28 mouse cellular contexts compared by ENCODE assay signal in the genomic region with DNA sequence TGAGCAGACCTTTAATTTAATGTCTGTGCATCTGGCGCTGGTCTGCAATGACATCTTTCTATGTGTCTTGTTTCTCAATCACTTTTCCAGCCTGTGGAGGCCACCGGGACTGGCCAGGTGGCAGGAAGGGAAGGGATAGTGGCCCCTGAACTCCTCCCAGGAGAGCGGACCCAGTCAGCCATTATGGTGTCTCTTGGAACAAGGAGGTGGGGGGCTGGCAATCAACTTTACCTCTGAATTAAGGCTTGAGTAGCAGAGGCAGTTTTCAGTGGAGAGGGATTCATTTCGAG. TPM values are rescaled to one million over a fixed set of nuclear protein-coding genes. Genes with fewer than 3 reads are reported as not detected.
DNase-seq lines count a peak whose midpoint lies in the region; ATAC-seq and TF ChIP-seq lines count a peak whose summit lies in the region.
"Had no signal": no experiment of that assay in that cellular context is flagged by ENCODE, and none has a peak within 500 bp of the region (broad histone marks: within the 10 kb centered on the region; RNA-seq: fewer than 3 reads in every experiment).

No protein-coding gene starts in this region.

- peak overlapping the region; percentile 10; the same call in 1 of the 2 replicates for H3K27ac ChIP-seq in hindbrain, embryonic 11.5 days (ENCODE audit: low read depth, low read length)
- H3K27ac ChIP-seq in hindbrain, postnatal 0 days = no peak overlapping the region
- H3K27ac ChIP-seq in limb, embryonic 14.5 days (replicated peaks; ENCODE audit: low read depth, low read length) = no peak overlapping the region
- H3K27ac ChIP-seq: embryonic facial prominence, embryonic 13.5 days; embryonic facial prominence, embryonic 15.5 days; forebrain, embryonic 10.5 days; forebrain, embryonic 12.5 days had no signal

- no peak overlapping the region for H3K4me3 ChIP-seq in hindbrain, embryonic 11.5 days (ENCODE audit: low read depth, low read length)
- H3K4me3 ChIP-seq in hindbrain, postnatal 0 days (ENCODE audit: low read length) = no peak overlapping the region
- H3K4me3 ChIP-seq in limb, embryonic 14.5 days (replicated peaks; ENCODE audit: low read length) = no peak overlapping the region
- H3K4me3 ChIP-seq: embryonic facial prominence, embryonic 13.5 days; embryonic facial prominence, embryonic 15.5 days; erythroblast, embryonic 14.5 days; forebrain, embryonic 10.5 days; forebrain, embryonic 12.5 days had no signal

- DNase-seq in heart, adult 11 months = peak; percentile 79
- DNase-seq in heart, postnatal 36 days = no peak
- no peak for DNase-seq in hindbrain, embryonic 11.5 days (ENCODE audit: low spot score)
- no peak for DNase-seq in hindbrain, postnatal 0 days (ENCODE audit: low spot score)
- DNase-seq in limb, embryonic 14.5 days (ENCODE audit: low spot score) = no peak
- no peak for DNase-seq in ovary, postnatal 14 days (ENCODE audit: low spot score)
- DNase-seq: adrenal gland, adult 8-10 months; adrenal gland, postnatal 14 days; adrenal gland, postnatal 36 days; B cell, adult 2 months; cerebellum, adult 11 months; cerebellum, adult 18-20 months; cerebellum, adult 8-10 months; cerebellum, adult 9-11 months; cerebellum, postnatal 14 days; cerebellum, postnatal 36 days; embryo, embryonic 11 days had no signal

- H3K9ac ChIP-seq in hindbrain, embryonic 11.5 days (ENCODE audit: low read depth, low read length) = no peak overlapping the region
- H3K9ac ChIP-seq in hindbrain, postnatal 0 days (replicated peaks; ENCODE audit: low read length) = no peak overlapping the region
- no peak overlapping the region for H3K9ac ChIP-seq in limb, embryonic 14.5 days (ENCODE audit: low read depth, low read length, severe bottlenecking)
- H3K9ac ChIP-seq: embryonic facial prominence, embryonic 13.5 days; embryonic facial prominence, embryonic 15.5 days; forebrain, embryonic 12.5 days had no signal

- H3K4me1 ChIP-seq in hindbrain, embryonic 11.5 days (replicated peaks; ENCODE audit: control insufficient read depth, insufficient read depth, low read length) = peaks cover under 1% of the 10 kb centered on the region
- peaks cover 10% of the 10 kb centered on the region; the same call in 1 of the 2 replicates for H3K4me1 ChIP-seq in hindbrain, postnatal 0 days (ENCODE audit: insufficient read depth, low read length)
- H3K4me1 ChIP-seq in limb, embryonic 14.5 days (ENCODE audit: control insufficient read depth, insufficient read depth, low read length) = peaks cover 27% of the 10 kb centered on the region

- no peak for ATAC-seq in hindbrain, embryonic 11.5 days (ENCODE audit: low FRiP score)
- no peak for ATAC-seq in hindbrain, postnatal 0 days
- peak; percentile 31; the same call in 1 of the 2 replicates for ATAC-seq in limb, embryonic 14.5 days (ENCODE audit: low FRiP score, low read depth)
- ATAC-seq: activated CD4-positive, CD25-positive, alpha-beta regulatory T cell, adult 4 months; CD4-positive, CD25-positive, alpha-beta regulatory T cell, adult 4 months; forebrain, embryonic 14.5 days; forebrain, embryonic 16.5 days; Patski had no signal

- intact Hi-C loops in heart, postnatal 36 days (cut with DNase I) = no loop called here

- no peak for TF ChIP-seq CTCF in hindbrain, postnatal 0 days (IDR thresholded peaks at IDR 0.05; ENCODE audit: low read depth)

- H3K27me3 ChIP-seq in hindbrain, embryonic 11.5 days (ENCODE audit: control insufficient read depth, insufficient read depth, low read length) = no peaks in the 10 kb centered on the region
- H3K27me3 ChIP-seq in hindbrain, postnatal 0 days (ENCODE audit: insufficient read depth, low read length) = no peaks in the 10 kb centered on the region
- H3K27me3 ChIP-seq in limb, embryonic 14.5 days (ENCODE audit: control insufficient read depth, insufficient read depth, low read length) = no peaks in the 10 kb centered on the region
- H3K27me3 ChIP-seq: embryonic facial prominence, embryonic 13.5 days; embryonic facial prominence, embryonic 15.5 days; forebrain, embryonic 12.5 days; Patski had no signal

- WGBS in hindbrain, embryonic 11.5 days = 76% methylated on average over 4 of the region's 4 CpGs
- 81% methylated on average over 4 of the region's 4 CpGs for WGBS in hindbrain, postnatal 0 days
- whole genome bisulfite sequencing in limb, embryonic 14.5 days = 33% methylated on average over 4 of the region's 4 CpGs

- H3K9me3 ChIP-seq in hindbrain, embryonic 11.5 days (ENCODE audit: control insufficient read depth, low read length) = no peaks in the 10 kb centered on the region
- H3K9me3 ChIP-seq in hindbrain, postnatal 0 days (ENCODE audit: low read length) = no peaks in the 10 kb centered on the region
- no peaks in the 10 kb centered on the region for H3K9me3 ChIP-seq in limb, embryonic 14.5 days (ENCODE audit: control insufficient read depth, low read length)
- H3K9me3 ChIP-seq: embryonic facial prominence, embryonic 13.5 days; embryonic facial prominence, embryonic 15.5 days; forebrain, embryonic 10.5 days; forebrain, embryonic 12.5 days had no signal

- TF ChIP-seq POLR2A in limb, embryonic 14.5 days (IDR thresholded peaks at IDR 0.05; ENCODE audit: borderline replicate concordance, extremely low read depth, insufficient read depth, insufficient read length) = no peak

- H3K36me3 ChIP-seq in hindbrain, embryonic 11.5 days (ENCODE audit: control insufficient read depth, insufficient read depth, low read length) = no peaks in the 10 kb centered on the region
- no peaks in the 10 kb centered on the region for H3K36me3 ChIP-seq in hindbrain, postnatal 0 days (ENCODE audit: insufficient read depth, low read length)
- no peaks in the 10 kb centered on the region for H3K36me3 ChIP-seq in limb, embryonic 14.5 days (ENCODE audit: control insufficient read depth, insufficient read depth, low read length)
- H3K36me3 ChIP-seq: embryonic facial prominence, embryonic 13.5 days; embryonic facial prominence, embryonic 15.5 days; forebrain, embryonic 10.5 days; forebrain, embryonic 12.5 days; G1E had no signal

- no peak overlapping the region for H3K4me2 ChIP-seq in hindbrain, embryonic 11.5 days (replicated peaks; ENCODE audit: low read depth, low read length)
- H3K4me2 ChIP-seq in hindbrain, postnatal 0 days (ENCODE audit: low read depth, low read length) = no peak overlapping the region
- H3K4me2 ChIP-seq in limb, embryonic 14.5 days (replicated peaks; ENCODE audit: low read depth, low read length, severe bottlenecking) = no peak overlapping the region
- H3K4me2 ChIP-seq: embryonic facial prominence, embryonic 13.5 days; embryonic facial prominence, embryonic 15.5 days; forebrain, embryonic 12.5 days had no signal

RNA-seq across cellular contexts. Expression of gene Vapb, which starts 59.3 kb away (rescaled TPM):
- total RNA-seq in heart, postnatal 36 days (2021) = 100 to 1,000 TPM; 122 to 127 TPM
- polyA plus RNA-seq in hindbrain, embryonic 11.5 days (2014; fragmentation: Nextera tagmentation; extraction: Ambion mirVana) = 16.1 and 18.1 TPM in 2 replicates
- 31.4 and 34.1 TPM in 2 replicates for total RNA-seq in hindbrain, postnatal 0 days (2014; rRNA removed)
- polyA plus RNA-seq in hindbrain, postnatal 0 days (2015; fragmentation: Nextera tagmentation; extraction: Ambion mirVana) = 15.8 and 18.8 TPM in 2 replicates
- 20.2 and 37.0 TPM in 2 replicates for polyA plus RNA-seq in limb, embryonic 14.5 days (2012; rRNA removed)
- 14.6 and 15.2 TPM in 2 replicates for polyA plus RNA-seq in limb, embryonic 14.5 days (2014; fragmentation: Nextera tagmentation; extraction: Ambion mirVana)
